Mouse (Mus musculus) MEL (cell line): ENCODE data around the gene Pcbp4. TPM values are rescaled to one million over a fixed set of nuclear protein-coding genes. Genes with fewer than 3 reads are reported as not detected.

Experiments used
- DNase-seq: peaks from one replicate; pipeline ENCODE4 v3.0.0; 2011; ENCODE audit warnings: low read depth, low spot score
- H3K27ac ChIP-seq: 2 replicates; pipeline ENCODE4 v1.5.1; 2012; ENCODE audit warnings: low read depth, mild to moderate bottlenecking, control low read depth, low read length, moderate library complexity; ENCODE audit not compliant: control insufficient read depth
- H3K27me3 ChIP-seq, 2 experiments: fragments of 150-350 bp in 1 of 2; sonication (generic) in 1 of 2; 2 replicates each; pipeline ENCODE4 v1.6.1; 2012; ENCODE audit warnings: low read length in 2 of 2, mild to moderate bottlenecking in 2 of 2, improper control_type of control experiment in 1 of 2, moderate library complexity in 1 of 2; ENCODE audit not compliant: insufficient read depth in 2 of 2, control insufficient read depth in 1 of 2
- H3K36me3 ChIP-seq, 2 experiments: 2 replicates each; pipeline ENCODE4 v1.6.1; 2012 to 2014; ENCODE audit warnings: low read length in 2 of 2, improper control_type of control experiment in 1 of 2, inconsistent platforms in 1 of 2, mild to moderate bottlenecking in 1 of 2; ENCODE audit not compliant: insufficient read depth in 2 of 2, control insufficient read depth in 1 of 2
- H3K4me1 ChIP-seq, 2 experiments: fragments of 150-350 bp in 1 of 2; sonication (generic) in 1 of 2; 2 replicates each; pipeline ENCODE4 v1.6.1; 2012; ENCODE audit warnings: low read length in 2 of 2, improper control_type of control experiment in 1 of 2, mild to moderate bottlenecking in 1 of 2; ENCODE audit not compliant: insufficient read depth in 2 of 2, control insufficient read depth in 1 of 2
- H3K4me3 ChIP-seq, 2 experiments: fragments of 150-350 bp in 1 of 2; sonication (generic) in 1 of 2; 2 replicates each; pipeline ENCODE4 v1.5.1; 2012; ENCODE audit warnings: low read depth in 2 of 2, low read length in 2 of 2, mild to moderate bottlenecking in 2 of 2, moderate library complexity in 2 of 2, control low read depth in 1 of 2, improper control_type of control experiment in 1 of 2; ENCODE audit not compliant: control insufficient read depth in 1 of 2, insufficient read depth in 1 of 2
- H3K79me2 ChIP-seq: 2 replicates; pipeline ENCODE4 v1.6.1; 2012; ENCODE audit warnings: mild to moderate bottlenecking, low read length, moderate library complexity; ENCODE audit not compliant: control insufficient read depth, poor library complexity, insufficient read depth
- H3K9ac ChIP-seq: 2 replicates; pipeline ENCODE4 v1.6.1; 2012; ENCODE audit warnings: low read depth, mild to moderate bottlenecking, control low read depth, low read length, moderate library complexity; ENCODE audit not compliant: control insufficient read depth, poor library complexity, severe bottlenecking
- H3K9me3 ChIP-seq: fragments of 150-350 bp; sonication (generic); replicated peaks from 2 replicates; pipeline ENCODE4 v1.6.1; 2012; ENCODE audit warnings: mild to moderate bottlenecking, low read length, improper control_type of control experiment, moderate library complexity; ENCODE audit not compliant: insufficient read depth
- CTCF ChIP-seq, 3 experiments: IDR thresholded peaks in 2 of 3; conservative IDR thresholded peaks in 1 of 3; 2 replicates each; pipeline ENCODE4 v1.5.1; 2011 to 2012; ENCODE audit warnings: low read length in 3 of 3, low read depth in 2 of 3, mild to moderate bottlenecking in 2 of 3, improper control_type of control experiment in 1 of 3, inconsistent platforms in 1 of 3, mixed read lengths in 1 of 3, moderate library complexity in 1 of 3; ENCODE audit not compliant: control insufficient read depth in 1 of 3, insufficient read depth in 1 of 3, poor library complexity in 1 of 3, severe bottlenecking in 1 of 3
- E2F4 ChIP-seq: IDR thresholded peaks from 2 replicates; pipeline ENCODE4 v1.6.1; 2011; ENCODE audit warnings: low read depth, low read length, improper control_type of control experiment, borderline replicate concordance
- HCFC1 ChIP-seq: IDR thresholded peaks from 2 replicates; pipeline ENCODE4 v1.6.1; 2012; ENCODE audit warnings: low read depth, mild to moderate bottlenecking, inconsistent platforms, low read length, improper control_type of control experiment, moderate library complexity
- JUND ChIP-seq: IDR thresholded peaks from 2 replicates; pipeline ENCODE4 v1.6.1; 2011; ENCODE audit warnings: low read depth, mild to moderate bottlenecking, improper control_type of control experiment, low read length
- KAT2A ChIP-seq: conservative IDR thresholded peaks from 2 replicates; pipeline ENCODE4 v1.6.1; 2012; ENCODE audit warnings: low read depth, low read length, improper control_type of control experiment, inconsistent platforms
- MAFK ChIP-seq: IDR thresholded peaks from 2 replicates; pipeline ENCODE4 v1.6.1; 2011; ENCODE audit warnings: low read depth, mild to moderate bottlenecking, low read length, improper control_type of control experiment, borderline replicate concordance
- MAX ChIP-seq: IDR thresholded peaks from 2 replicates; pipeline ENCODE4 v1.6.1; 2011; ENCODE audit warnings: low read length, improper control_type of control experiment
- MAZ ChIP-seq: IDR thresholded peaks from 2 replicates; pipeline ENCODE4 v1.6.1; 2012; ENCODE audit warnings: low read depth, mild to moderate bottlenecking, inconsistent platforms, low read length, improper control_type of control experiment
- MEF2A ChIP-seq: IDR thresholded peaks from 2 replicates; pipeline ENCODE4 v1.6.1; 2014; ENCODE audit warnings: low read depth, mild to moderate bottlenecking, inconsistent platforms, low read length, improper control_type of control experiment; ENCODE audit not compliant: poor library complexity, insufficient replicate concordance, severe bottlenecking; ENCODE audit errors: extremely low read depth
- MXI1 ChIP-seq: IDR thresholded peaks from 2 replicates; pipeline ENCODE4 v1.6.1; 2011; ENCODE audit warnings: mild to moderate bottlenecking, low read depth, low read length, improper control_type of control experiment
- MYB ChIP-seq: IDR thresholded peaks from 2 replicates; pipeline ENCODE4 v1.6.1; 2011; ENCODE audit warnings: mild to moderate bottlenecking, low read depth, low read length, improper control_type of control experiment
- MYC ChIP-seq: IDR thresholded peaks from 2 replicates; pipeline ENCODE4 v1.6.1; 2011; ENCODE audit warnings: low read depth, mild to moderate bottlenecking, low read length, improper control_type of control experiment, moderate library complexity
- NELFE ChIP-seq: IDR thresholded peaks from 2 replicates; pipeline ENCODE4 v1.6.1; 2011; ENCODE audit warnings: low read depth, low read length, improper control_type of control experiment
- NRF1 ChIP-seq: IDR thresholded peaks from 2 replicates; pipeline ENCODE4 v1.6.1; 2014; ENCODE audit warnings: low read depth, mild to moderate bottlenecking, inconsistent platforms, low read length, improper control_type of control experiment, moderate library complexity; ENCODE audit not compliant: poor library complexity, insufficient read depth, severe bottlenecking
- POLR2A ChIP-seq, 2 experiments: IDR thresholded peaks; 2 replicates each; pipeline ENCODE4 v1.6.1; 2011 to 2012; ENCODE audit warnings: low read length in 2 of 2, mild to moderate bottlenecking in 2 of 2, control low read depth in 1 of 2, improper control_type of control experiment in 1 of 2, low read depth in 1 of 2, moderate library complexity in 1 of 2; ENCODE audit not compliant: control insufficient read depth in 1 of 2, insufficient read depth in 1 of 2, poor library complexity in 1 of 2
- POLR2AphosphoS2 ChIP-seq: IDR thresholded peaks from 2 replicates; pipeline ENCODE4 v1.6.1; 2011; ENCODE audit warnings: low read length, improper control_type of control experiment
- RAD21 ChIP-seq: IDR thresholded peaks from 2 replicates; pipeline ENCODE4 v1.6.1; 2011; ENCODE audit warnings: mild to moderate bottlenecking, low read depth, low read length, improper control_type of control experiment
- SIN3A ChIP-seq: IDR thresholded peaks from 2 replicates; pipeline ENCODE4 v1.6.1; 2012; ENCODE audit warnings: low read length, improper control_type of control experiment, inconsistent platforms
- SMC3 ChIP-seq: IDR thresholded peaks from 2 replicates; pipeline ENCODE4 v1.6.1; 2011; ENCODE audit warnings: low read depth, low read length, improper control_type of control experiment
- TAL1 ChIP-seq: IDR thresholded peaks from 2 replicates; pipeline ENCODE4 v1.6.1; 2012; ENCODE audit warnings: mild to moderate bottlenecking, inconsistent platforms, low read length, moderate library complexity, mixed read lengths
- TCF12 ChIP-seq: IDR thresholded peaks from 2 replicates; pipeline ENCODE4 v1.6.1; 2014; ENCODE audit warnings: low read depth, mild to moderate bottlenecking, inconsistent platforms, low read length, improper control_type of control experiment, moderate library complexity
- USF1 ChIP-seq: IDR thresholded peaks from 2 replicates; pipeline ENCODE4 v1.6.1; 2014; ENCODE audit warnings: low read depth, mild to moderate bottlenecking, inconsistent platforms, low read length, improper control_type of control experiment, moderate library complexity
- polyA plus RNA-seq, 2 experiments: library from polyadenylated mRNA; stranded (reverse) in 1 of 2; unstranded in 1 of 2; fragments of >175 nt in 1 of 2; fragments of >200 nt in 1 of 2; gene quantifications; 2 replicates each; pipeline versions ENCODE4 v1.2.1 to v1.2.4; 2012; ENCODE audit warnings: low replicate concordance in 2 of 2, low read depth in 1 of 2; ENCODE audit not compliant: insufficient read length in 2 of 2, insufficient read depth in 1 of 2, missing spikeins in 1 of 2
- total RNA-seq: library from RNA; depleted of rRNA; stranded (reverse); fragments of 300-350 nt; gene quantifications from 2 replicates; pipeline ENCODE4 v1.2.3, GENCODE M21; 2012

Gene Pcbp4
- total and polyA plus RNA-seq, 3 experiments: 7.7 to 36.6 TPM; not detected in 1

- H3K9ac ChIP-seq: no peak overlapping the region
- H3K9me3 ChIP-seq: no peaks in the 10 kb centered on the region
- no peaks in the 10 kb centered on the region for H3K79me2 ChIP-seq
- no peak for TF ChIP-seq MXI1
- no peak for TF ChIP-seq MAX
- TF ChIP-seq TCF12: no peak
- no peak for TF ChIP-seq POLR2AphosphoS2
- TF ChIP-seq CTCF (IDR thresholded peaks at IDR 0.05 in 2 of 3, conservative IDR thresholded peaks at IDR 0.05 in 1 of 3; ENCODE audit: control insufficient read depth in 1 of 3, insufficient read depth in 1 of 3, low read depth in 2 of 3, low read length in 3 of 3, poor library complexity in 1 of 3, severe bottlenecking in 1 of 3): no peak
- TF ChIP-seq MYB: no peak
- no peak for TF ChIP-seq MAFK
- TF ChIP-seq E2F4: no peak
- H3K4me1 ChIP-seq: no peaks in the 10 kb centered on the region
- H3K4me3 ChIP-seq: no peak overlapping the region
- H3K27me3 ChIP-seq: no peaks in the 10 kb centered on the region
- no peak for DNase-seq
- no peak overlapping the region for H3K27ac ChIP-seq
- no peaks in the 10 kb centered on the region for H3K36me3 ChIP-seq
These were observed 40.9 kb upstream of the Pcbp4 start for GRCm38 (mm10) chr9:106412210-106412609.

GRCm38 (mm10) chr9:106413606-106414005, 39.5 kb upstream of the Pcbp4 start:
- H3K4me1 ChIP-seq: peaks cover 0 to 8% of the 10 kb centered on the region in 2 experiments; a peak in 1 of 4 replicates
- no peaks in the 10 kb centered on the region for H3K9me3 ChIP-seq
- no peaks in the 10 kb centered on the region for H3K27me3 ChIP-seq
- no peak overlapping the region for H3K9ac ChIP-seq
- DNase-seq: no peak
- H3K79me2 ChIP-seq: no peaks in the 10 kb centered on the region
- peaks cover 0 to 2% of the 10 kb centered on the region in 2 experiments; a peak in 2 of 4 replicates for H3K36me3 ChIP-seq
- H3K4me3 ChIP-seq: no peak overlapping the region
- TF ChIP-seq JUND (no peak), MYB (no peak), SIN3A (no peak), RAD21 (no peak), NELFE (no peak), POLR2A (IDR thresholded peaks at IDR 0.05; ENCODE audit: control insufficient read depth in 1 of 2, insufficient read depth in 1 of 2, low read depth in 1 of 2, low read length in 2 of 2, poor library complexity in 1 of 2) (no peak), MYC (no peak), TAL1 (no peak), CTCF (IDR thresholded peaks at IDR 0.05 in 2 of 3, conservative IDR thresholded peaks at IDR 0.05 in 1 of 3; ENCODE audit: control insufficient read depth in 1 of 3, insufficient read depth in 1 of 3, low read depth in 2 of 3, low read length in 3 of 3, poor library complexity in 1 of 3, severe bottlenecking in 1 of 3) (no peak), USF1 (no peak), KAT2A (no peak), NRF1 (no peak), TCF12 (no peak), MEF2A (no peak), HCFC1 (no peak), MAZ (no peak), SMC3 (no peak), MXI1 (no peak)
- H3K27ac ChIP-seq: no peak overlapping the region
